Mouse (Mus musculus) hindbrain, embryonic 11.5 days (tissue): Measurements from ENCODE around the gene Spint3. TPM values are rescaled to one million over a fixed set of nuclear protein-coding genes. Genes with fewer than 3 reads are reported as not detected.

Experiments used
- ATAC-seq: fragments of 200-750 bp; cut with Nextera tagmentation; 2 replicates; pipeline ENCODE4 v1.8.0; 2017; ENCODE audit warnings: mild to moderate bottlenecking, moderate TSS enrichment, moderate library complexity; ENCODE audit not compliant: low FRiP score
- DNase-seq: peaks from one replicate; pipeline ENCODE4 v3.0.0-alpha.2; 2015; ENCODE audit warnings: low spot score
- H3K27ac ChIP-seq: fragments of 300-500 bp; sonication (generic); 2 replicates; pipeline ENCODE4 v1.5.1; 2014; ENCODE audit warnings: mild to moderate bottlenecking, low read depth, low read length
- H3K27me3 ChIP-seq: fragments of 300-500 bp; sonication (generic); 2 replicates; pipeline ENCODE4 v1.6.1; 2014; ENCODE audit warnings: mild to moderate bottlenecking, low read length, moderate library complexity, mixed read lengths; ENCODE audit not compliant: control insufficient read depth, insufficient read depth
- H3K36me3 ChIP-seq: fragments of 300-500 bp; sonication (generic); 2 replicates; pipeline ENCODE4 v1.6.1; 2014; ENCODE audit warnings: mild to moderate bottlenecking, low read length, moderate library complexity, mixed read lengths; ENCODE audit not compliant: control insufficient read depth, insufficient read depth
- H3K4me1 ChIP-seq: fragments of 300-500 bp; sonication (generic); replicated peaks from 2 replicates; pipeline ENCODE4 v1.6.1; 2014; ENCODE audit warnings: low read length, mixed read lengths; ENCODE audit not compliant: control insufficient read depth, insufficient read depth
- H3K4me2 ChIP-seq: fragments of 300-500 bp; sonication (generic); replicated peaks from 2 replicates; pipeline ENCODE4 v1.6.1; 2014; ENCODE audit warnings: mild to moderate bottlenecking, low read depth, low read length
- H3K4me3 ChIP-seq: fragments of 300-500 bp; sonication (generic); 2 replicates; pipeline ENCODE4 v1.5.1; 2014; ENCODE audit warnings: low read depth, low read length
- H3K9ac ChIP-seq: fragments of 300-500 bp; sonication (generic); 2 replicates; pipeline ENCODE4 v1.6.1; 2014; ENCODE audit warnings: low read depth, low read length
- H3K9me3 ChIP-seq: fragments of 300-500 bp; sonication (generic); 2 replicates; pipeline ENCODE4 v1.6.1; 2016; ENCODE audit warnings: low read length; ENCODE audit not compliant: control insufficient read depth
- WGBS: fragments of 180-500 bp; shearing (Covaris S2); extraction: QIAGEN DNeasy Blood & Tissue Kit; methylation state at CpG from one replicate; pipeline ENCODE4 v1.1.7; 2014; 5-methylcytosine and 5-hydroxymethylcytosine counted together
- polyA plus RNA-seq: library from polyadenylated mRNA; unstranded; fragments of >200 nt; fragmentation: Nextera tagmentation; extraction: Ambion mirVana; gene quantifications from 2 replicates; pipeline ENCODE4 v1.2.1, GENCODE M21; 2014

The Spint3 gene
- polyA plus RNA-seq, 1 experiment from 2014 or later, result not detected

DNA sequence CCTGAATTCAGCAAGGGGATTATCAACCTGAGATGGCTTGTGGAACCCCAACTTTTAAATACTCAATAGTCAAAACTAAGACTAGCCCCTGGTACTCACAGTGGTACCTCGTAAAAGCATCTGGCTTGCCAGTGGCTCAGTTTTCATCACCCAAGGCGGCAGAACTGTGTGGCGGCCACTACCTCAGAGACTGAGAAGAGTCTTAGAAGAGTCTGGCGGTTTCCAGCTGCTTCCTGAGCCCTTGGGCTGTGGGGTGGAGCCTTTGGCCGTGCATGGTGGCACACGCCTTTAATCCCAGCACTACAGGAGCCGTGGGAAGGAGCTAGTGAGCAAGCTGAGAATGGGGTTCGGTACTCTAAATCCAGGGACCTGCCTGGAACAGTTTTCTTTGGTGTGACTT is 51.0 kb downstream of the Spint3 start:
- ATAC-seq (no peak), DNase-seq (no peak)
- no peaks in the 10 kb centered on the region for H3K27me3 ChIP-seq
- H3K4me2 ChIP-seq, result no peak overlapping the region
- 34% methylated on average over 8 of the region's 8 CpGs for WGBS
- no peak overlapping the region for H3K4me3 ChIP-seq
- H3K4me1 ChIP-seq, result no peaks in the 10 kb centered on the region
- H3K36me3 ChIP-seq, result no peaks in the 10 kb centered on the region
- no peak overlapping the region for H3K9ac ChIP-seq
- no peaks in the 10 kb centered on the region for H3K9me3 ChIP-seq
- no peak overlapping the region for H3K27ac ChIP-seq

- no peaks in the 10 kb centered on the region for H3K9me3 ChIP-seq
- H3K4me3 ChIP-seq, result no peak overlapping the region
- no peak overlapping the region for H3K27ac ChIP-seq
- H3K4me1 ChIP-seq, result no peaks in the 10 kb centered on the region
- WGBS, result 15% methylated on average over 11 of the region's 11 CpGs
- H3K27me3 ChIP-seq, result no peaks in the 10 kb centered on the region
- no peak overlapping the region for H3K4me2 ChIP-seq
- DNase-seq (no peak), ATAC-seq (no peak)
- no peaks in the 10 kb centered on the region for H3K36me3 ChIP-seq
- no peak overlapping the region for H3K9ac ChIP-seq
These were observed 51.4 kb downstream of the Spint3 start for GRCm38 (mm10) chr2:164521841-164522240.

DNA sequence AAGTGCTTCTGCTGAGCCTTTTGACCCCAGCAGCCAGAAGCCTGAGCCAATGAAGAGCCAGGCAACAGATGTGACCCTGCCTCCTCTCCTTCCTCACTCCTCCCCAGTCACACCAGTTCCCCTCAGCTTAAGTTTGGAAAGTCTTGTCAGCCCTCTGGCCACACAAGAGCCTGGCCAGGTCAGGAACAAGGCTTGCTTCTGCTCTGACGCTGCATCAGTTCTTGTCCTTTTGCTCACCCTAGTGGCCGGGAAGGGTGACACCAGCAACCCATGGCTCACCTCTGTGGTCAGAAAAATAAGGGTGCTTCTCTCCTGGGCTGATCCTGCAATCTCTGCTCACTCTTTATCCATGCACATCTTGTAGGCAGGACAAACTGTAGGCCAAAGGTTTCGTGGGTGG is 52.5 kb downstream of the Spint3 start:
- no peaks in the 10 kb centered on the region for H3K9me3 ChIP-seq
- no peaks in the 10 kb centered on the region for H3K27me3 ChIP-seq
- H3K4me3 ChIP-seq, result no peak overlapping the region
- no peak overlapping the region for H3K4me2 ChIP-seq
- DNase-seq, result peak; percentile 43
- ATAC-seq, result no peak
- H3K4me1 ChIP-seq, result no peaks in the 10 kb centered on the region
- WGBS, result 12% methylated on average over 3 of the region's 3 CpGs
- H3K36me3 ChIP-seq, result no peaks in the 10 kb centered on the region
- no peak overlapping the region for H3K27ac ChIP-seq
- H3K9ac ChIP-seq, result no peak overlapping the region

Other genes starting within 250 kb of the Spint3 start
- gene Svs5, start 240.7 kb downstream of the Spint3 start, polyA plus RNA-seq, result not detected in 2 replicates
- 0.43 and 0.46 TPM in 2 replicates for gene Slpi, start 184.4 kb downstream of the Spint3 start, polyA plus RNA-seq
- gene Rbpjl, start 170.3 kb downstream of the Spint3 start, polyA plus RNA-seq, result not detected in 2 replicates
- gene Matn4, start 168.3 kb downstream of the Spint3 start, polyA plus RNA-seq, result 0.71 and 0.91 TPM in 2 replicates
- gene Sdc4, start 129.6 kb downstream of the Spint3 start, polyA plus RNA-seq, result 9.8 and 11.6 TPM in 2 replicates
- 71.3 and 72.2 TPM in 2 replicates for gene Sys1, start 116.5 kb downstream of the Spint3 start, polyA plus RNA-seq
- gene Gm20458, start 112.5 kb downstream of the Spint3 start, polyA plus RNA-seq, result 4.8 and 5.4 TPM in 2 replicates
- not detected in 2 replicates for gene Trp53tg5, start 99.7 kb downstream of the Spint3 start, polyA plus RNA-seq
- 2.4 and 3.8 TPM in 2 replicates for gene Dbndd2, start 87.4 kb downstream of the Spint3 start, polyA plus RNA-seq
- gene Pigt, start 75.9 kb downstream of the Spint3 start, polyA plus RNA-seq, result 47.9 and 56.8 TPM in 2 replicates
- gene Wfdc2, start 11.0 kb downstream of the Spint3 start, polyA plus RNA-seq, result 22.9 TPM in 2 replicates
- gene Wfdc6a, start 12.0 kb upstream of the Spint3 start, polyA plus RNA-seq, result not detected in 2 replicates
- gene Eppin, start 20.1 kb upstream of the Spint3 start, polyA plus RNA-seq, result not detected in 2 replicates
- gene Wfdc6b, start 40.1 kb upstream of the Spint3 start, polyA plus RNA-seq, result not detected in 2 replicates
- gene Wfdc8, start 40.2 kb upstream of the Spint3 start, polyA plus RNA-seq, result not detected in 2 replicates
- gene Wfdc16, start 65.3 kb upstream of the Spint3 start, polyA plus RNA-seq, result not detected in 2 replicates
- not detected in 2 replicates for gene Wfdc10, start 82.6 kb upstream of the Spint3 start, polyA plus RNA-seq
- not detected in 2 replicates for gene Wfdc9, start 83.1 kb upstream of the Spint3 start, polyA plus RNA-seq
- gene Wfdc11, start 100.6 kb upstream of the Spint3 start, polyA plus RNA-seq, result not detected in 2 replicates
- 0.24 TPM in 1 of 2 replicates, not detected in the other for gene Wfdc13, start 111.6 kb upstream of the Spint3 start, polyA plus RNA-seq
- not detected in 2 replicates for gene Spint4, start 125.0 kb upstream of the Spint3 start, polyA plus RNA-seq
- gene Spint5, start 141.8 kb upstream of the Spint3 start, polyA plus RNA-seq, result not detected in 2 replicates
- 0.53 and 1.0 TPM in 2 replicates for gene Wfdc3, start 172.5 kb upstream of the Spint3 start, polyA plus RNA-seq
- gene Dnttip1, start 172.5 kb upstream of the Spint3 start, polyA plus RNA-seq, result 79.4 and 81.5 TPM in 2 replicates
- gene Ube2c, start 196.4 kb upstream of the Spint3 start, polyA plus RNA-seq, result 498 and 520 TPM in 2 replicates
- gene Tnnc2, start 206.5 kb upstream of the Spint3 start, polyA plus RNA-seq, result 4.8 and 7.1 TPM in 2 replicates
- gene Snx21, start 212.4 kb upstream of the Spint3 start, polyA plus RNA-seq, result 8.6 and 11.6 TPM in 2 replicates
- 11.9 and 12.8 TPM in 2 replicates for gene Acot8, start 231.4 kb upstream of the Spint3 start, polyA plus RNA-seq
- 13.3 and 13.7 TPM in 2 replicates for gene Zswim3, start 231.6 kb upstream of the Spint3 start, polyA plus RNA-seq
- 22.9 and 23.0 TPM in 2 replicates for gene Zswim1, start 249.2 kb upstream of the Spint3 start, polyA plus RNA-seq